Mouse (Mus musculus) CH12.LX (cell line): ENCODE results near the gene Grin3b.

Experiments used
- BHLHE40 ChIP-seq: IDR thresholded peaks from 2 replicates; pipeline ENCODE4 v1.6.1; 2011; ENCODE audit warnings: mild to moderate bottlenecking, low read depth, low read length, improper control_type of control experiment
- CTCF ChIP-seq, 2 experiments: IDR thresholded peaks in 1 of 2; conservative IDR thresholded peaks in 1 of 2; 2 replicates each; pipeline ENCODE4 v1.5.1; 2011 to 2012; ENCODE audit warnings: low read depth in 2 of 2, low read length in 2 of 2, improper control_type of control experiment in 1 of 2, inconsistent platforms in 1 of 2, mild to moderate bottlenecking in 1 of 2, moderate library complexity in 1 of 2
- E2F4 ChIP-seq: IDR thresholded peaks from 2 replicates; pipeline ENCODE4 v1.6.1; 2011; ENCODE audit warnings: low read depth, low read length, improper control_type of control experiment; ENCODE audit not compliant: insufficient replicate concordance
- EP300 ChIP-seq: IDR thresholded peaks from 2 replicates; pipeline ENCODE4 v1.6.1; 2011; ENCODE audit warnings: low read length, improper control_type of control experiment
- ETS1 ChIP-seq: conservative IDR thresholded peaks from 2 replicates; pipeline ENCODE4 v1.6.1; 2012; ENCODE audit warnings: low read depth, mild to moderate bottlenecking, inconsistent platforms, low read length, improper control_type of control experiment, moderate library complexity
- GABPA ChIP-seq: IDR thresholded peaks from 2 replicates; pipeline ENCODE4 v1.6.1; 2012; ENCODE audit warnings: low read depth, low read length, improper control_type of control experiment, inconsistent platforms; ENCODE audit not compliant: insufficient replicate concordance
- HCFC1 ChIP-seq: IDR thresholded peaks from 2 replicates; pipeline ENCODE4 v1.6.1; 2012; ENCODE audit warnings: low read depth, mild to moderate bottlenecking, inconsistent platforms, low read length, improper control_type of control experiment
- KAT2A ChIP-seq: IDR thresholded peaks from 2 replicates; pipeline ENCODE4 v1.6.1; 2012; ENCODE audit warnings: low read length, improper control_type of control experiment, inconsistent platforms; ENCODE audit not compliant: insufficient replicate concordance
- MXI1 ChIP-seq: IDR thresholded peaks from 2 replicates; pipeline ENCODE4 v1.6.1; 2011; ENCODE audit warnings: mild to moderate bottlenecking, low read depth, low read length, improper control_type of control experiment
- POLR2A ChIP-seq: IDR thresholded peaks from 2 replicates; pipeline ENCODE4 v1.6.1; 2011; ENCODE audit warnings: low read depth, mild to moderate bottlenecking, improper control_type of control experiment, low read length
- POLR2AphosphoS2 ChIP-seq: IDR thresholded peaks from 2 replicates; pipeline ENCODE4 v1.6.1; 2011; ENCODE audit warnings: low read depth, low read length, improper control_type of control experiment
- TCF12 ChIP-seq: IDR thresholded peaks from 2 replicates; pipeline ENCODE4 v1.6.1; 2014; ENCODE audit warnings: low read depth, mild to moderate bottlenecking, inconsistent platforms, low read length, improper control_type of control experiment
- ZMIZ1 ChIP-seq: IDR thresholded peaks from 2 replicates; pipeline ENCODE4 v1.6.1; 2012; ENCODE audit warnings: low read depth, mild to moderate bottlenecking, inconsistent platforms, low read length, improper control_type of control experiment

- TF ChIP-seq GABPA (no peak), E2F4 (no peak), CTCF (conservative IDR thresholded peaks at IDR 0.05 in 1 of 2, IDR thresholded peaks at IDR 0.05 in 1 of 2; ENCODE audit: low read depth in 2 of 2, low read length in 2 of 2) (no peak), POLR2AphosphoS2 (no peak), BHLHE40 (no peak), KAT2A (no peak), TCF12 (no peak), HCFC1 (no peak), MXI1 (no peak), EP300 (no peak), POLR2A (no peak), ETS1 (no peak), ZMIZ1 (no peak)
These were observed 19.4 kb downstream of the Grin3b start for GRCm38 (mm10) chr10:79989870-79990269.
